Mouse (Mus musculus) embryo, embryonic 10.5 days (tissue): Measurements from ENCODE around the gene Gpha2.

Experiments used
- DNase-seq: peaks from one replicate; pipeline ENCODE4 v3.0.0-alpha.2; 2015; ENCODE audit warnings: low spot score

Gene Gpha2

GRCm38 (mm10) chr19:6226135-6226534 is at the start of gene Gpha2:
Gene Gpha2, plus strand, starts transcription at chr19:6226380.
- peak; percentile 66 for DNase-seq

DNA sequence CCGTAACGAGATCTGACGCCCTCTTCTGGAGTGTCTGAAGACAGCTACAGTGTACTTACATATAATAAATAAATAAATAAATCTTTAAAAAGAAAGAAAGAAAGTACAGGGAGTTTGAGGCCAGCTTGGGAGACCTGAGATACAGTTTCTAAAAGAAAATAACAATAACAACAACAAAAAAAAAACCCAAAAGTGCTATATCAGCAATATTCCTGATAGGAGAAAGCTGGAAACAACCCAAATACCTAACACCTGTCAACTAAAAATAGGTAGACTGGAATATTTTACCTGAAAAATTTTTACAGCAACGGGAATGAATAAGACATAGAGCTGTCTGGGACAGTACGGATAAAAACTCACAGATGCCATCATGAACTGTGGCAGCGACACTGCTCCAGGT is 47.4 kb upstream of the Gpha2 start:
- DNase-seq, result no peak

GRCm38 (mm10) chr19:6181629-6182028 is 44.6 kb upstream of the Gpha2 start:
- peak; percentile 65 for DNase-seq

- DNase-seq, result no peak
Measured at GRCm38 (mm10) chr19:6182534-6182933, 43.6 kb upstream of the Gpha2 start.

- no peak for DNase-seq
Measured at GRCm38 (mm10) chr19:6184131-6184530, 42.0 kb upstream of the Gpha2 start, which contains the start of gene Majin. Gene Majin, plus strand, starts transcription at chr19:6184388.

GRCm38 (mm10) chr19:6204265-6204664 is 21.9 kb upstream of the Gpha2 start:
- no peak for DNase-seq

- DNase-seq, result no peak
Measured at GRCm38 (mm10) chr19:6206716-6207115, 19.5 kb upstream of the Gpha2 start.

- no peak for DNase-seq
Measured at GRCm38 (mm10) chr19:6216046-6216705, 10.0 kb upstream of the Gpha2 start.

GRCm38 (mm10) chr19:6218606-6219005 is 7.6 kb upstream of the Gpha2 start:
- no peak for DNase-seq

GRCm38 (mm10) chr19:6226763-6227162 is 583 bp downstream of the Gpha2 start:
- DNase-seq, result no peak

GRCm38 (mm10) chr19:6227864-6228263 is 1.7 kb downstream of the Gpha2 start:
- no peak for DNase-seq

DNA sequence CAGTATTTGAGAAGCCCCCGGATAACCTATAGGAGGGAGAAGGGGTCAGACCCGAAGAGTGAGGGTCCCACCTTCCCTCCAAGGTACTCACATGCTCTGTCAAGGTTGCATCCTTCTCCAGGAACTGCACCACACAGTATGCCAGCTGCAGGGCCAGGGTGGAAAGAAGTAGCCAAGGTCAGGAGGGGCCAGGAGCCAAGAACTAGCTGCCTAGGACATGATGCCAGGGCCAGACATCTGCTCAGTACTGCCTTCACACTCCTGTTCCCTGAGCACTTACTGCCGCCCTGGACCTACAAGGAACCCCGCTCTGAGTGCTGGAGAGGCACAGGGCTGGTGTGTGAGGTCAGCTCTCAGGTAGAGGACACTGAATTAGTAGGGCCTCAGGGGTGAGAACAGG is 4.2 kb downstream of the Gpha2 start:
- DNase-seq, result no peak

GRCm38 (mm10) chr19:6231036-6231435 is 4.9 kb downstream of the Gpha2 start:
- no peak for DNase-seq

DNA sequence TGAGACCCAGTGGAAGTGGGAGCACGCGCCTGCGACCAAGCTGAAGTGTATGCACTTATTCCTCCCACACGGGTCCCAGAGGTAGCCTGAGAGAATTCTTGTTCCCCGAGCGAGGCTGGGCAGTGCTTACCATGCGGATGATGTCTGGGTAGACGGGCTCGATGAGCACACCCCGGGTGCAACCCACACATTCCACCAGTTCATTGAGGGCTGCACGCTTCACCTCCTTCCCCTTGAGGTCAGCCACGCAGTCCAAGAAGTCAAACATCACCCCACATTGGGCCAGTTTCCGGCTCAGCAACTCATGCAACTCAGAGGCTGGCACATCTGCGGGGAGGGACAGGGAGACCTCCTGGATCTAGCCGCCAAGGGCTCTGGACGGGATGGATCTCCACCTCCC is 7.5 kb downstream of the Gpha2 start:
- DNase-seq, result no peak

GRCm38 (mm10) chr19:6234337-6235083 is 8.3 kb downstream of the Gpha2 start:
- no peak for DNase-seq

GRCm38 (mm10) chr19:6235084-6236052 is 9.2 kb downstream of the Gpha2 start, which contains the start of gene Ppp2r5b:
Gene Ppp2r5b, minus strand, starts transcription at chr19:6235872.
- peak; percentile 94 for DNase-seq

GRCm38 (mm10) chr19:6236053-6236441 is 9.9 kb downstream of the Gpha2 start:
- DNase-seq, result peak; percentile 97

- no peak for DNase-seq
Measured at GRCm38 (mm10) chr19:6236842-6237241, 10.7 kb downstream of the Gpha2 start.

GRCm38 (mm10) chr19:6238740-6239139 is 12.6 kb downstream of the Gpha2 start:
- no peak for DNase-seq

DNA sequence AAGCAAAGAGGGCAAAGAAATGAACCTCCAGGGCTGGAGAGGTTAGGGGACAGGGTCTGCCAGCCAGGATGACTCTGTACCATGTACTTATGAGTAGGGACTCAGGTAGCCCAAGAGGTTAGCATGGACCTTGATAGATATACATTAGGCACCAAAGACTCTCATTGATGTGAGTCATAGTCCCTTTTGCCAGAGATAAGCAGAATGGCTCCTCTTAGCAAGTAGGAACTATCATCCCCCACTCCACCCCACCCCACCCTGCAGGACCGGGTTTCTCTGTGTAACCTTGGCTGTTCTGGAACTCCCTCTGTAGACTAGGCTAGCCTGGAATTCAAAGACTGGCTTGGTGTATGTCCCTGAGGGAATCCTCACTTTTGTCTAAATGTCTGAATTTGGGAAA is 14.0 kb downstream of the Gpha2 start:
- no peak for DNase-seq

- DNase-seq, result no peak
Measured at GRCm38 (mm10) chr19:6240725-6241124, 14.5 kb downstream of the Gpha2 start.
